Mouse (Mus musculus): Measurements from ENCODE around the gene Il18r1. TPM values are rescaled to one million over a fixed set of nuclear protein-coding genes. Genes with fewer than 3 reads are reported as not detected.

The Il18r1 gene
- total RNA-seq (2021), result not detected

- no peak for DNase-seq (ENCODE audit: extremely low spot score in 1 of 2, low spot score in 1 of 2)
These were observed at the start of gene Il18r1 for GRCm38 (mm10) chr1:40465477-40466430. Gene Il18r1, plus strand, starts transcription at chr1:40465552.

- no peak for DNase-seq (ENCODE audit: extremely low spot score in 1 of 2, low spot score in 1 of 2)
These were observed 48.3 kb upstream of the Il18r1 start for GRCm38 (mm10) chr1:40417034-40417433.

GRCm38 (mm10) chr1:40418512-40418911 lies 46.8 kb upstream of the Il18r1 start:
- no peak for DNase-seq (ENCODE audit: extremely low spot score in 1 of 2, low spot score in 1 of 2)

- no peak for DNase-seq (ENCODE audit: extremely low spot score in 1 of 2, low spot score in 1 of 2)
These were observed 41.5 kb upstream of the Il18r1 start for GRCm38 (mm10) chr1:40423892-40424291.

- no peak for DNase-seq (ENCODE audit: extremely low spot score in 1 of 2, low spot score in 1 of 2)
These were observed 38.1 kb upstream of the Il18r1 start for GRCm38 (mm10) chr1:40427270-40427669.

GRCm38 (mm10) chr1:40427901-40428300 lies 37.5 kb upstream of the Il18r1 start:
- DNase-seq (ENCODE audit: extremely low spot score in 1 of 2, low spot score in 1 of 2), result no peak

GRCm38 (mm10) chr1:40428910-40429675 lies 36.3 kb upstream of the Il18r1 start, which contains the start of gene Il1rl1:
Gene Il1rl1, plus strand, starts transcription at chr1:40429570.
- DNase-seq (ENCODE audit: extremely low spot score in 1 of 2, low spot score in 1 of 2), result no peak

GRCm38 (mm10) chr1:40430143-40430834 lies 35.1 kb upstream of the Il18r1 start:
- DNase-seq (ENCODE audit: extremely low spot score in 1 of 2, low spot score in 1 of 2), result no peak

- no peak for DNase-seq (ENCODE audit: extremely low spot score in 1 of 2, low spot score in 1 of 2)
These were observed 33.2 kb upstream of the Il18r1 start for GRCm38 (mm10) chr1:40432169-40432568.

GRCm38 (mm10) chr1:40435936-40436335 lies 29.4 kb upstream of the Il18r1 start:
- DNase-seq (ENCODE audit: extremely low spot score in 1 of 2, low spot score in 1 of 2), result no peak

- DNase-seq (ENCODE audit: extremely low spot score in 1 of 2, low spot score in 1 of 2), result no peak
These were observed 28.0 kb upstream of the Il18r1 start for GRCm38 (mm10) chr1:40437340-40437739.

GRCm38 (mm10) chr1:40439504-40439903 lies 25.8 kb upstream of the Il18r1 start:
- DNase-seq (ENCODE audit: extremely low spot score in 1 of 2, low spot score in 1 of 2), result no peak

- no peak for DNase-seq (ENCODE audit: extremely low spot score in 1 of 2, low spot score in 1 of 2)
These were observed 20.6 kb upstream of the Il18r1 start for GRCm38 (mm10) chr1:40444800-40445199.

GRCm38 (mm10) chr1:40467306-40467705 lies 2.0 kb downstream of the Il18r1 start:
- no peak for DNase-seq (ENCODE audit: extremely low spot score in 1 of 2, low spot score in 1 of 2)

- DNase-seq (ENCODE audit: extremely low spot score in 1 of 2, low spot score in 1 of 2), result no peak
These were observed 3.5 kb downstream of the Il18r1 start for GRCm38 (mm10) chr1:40468805-40469204.

GRCm38 (mm10) chr1:40469900-40470299 lies 4.5 kb downstream of the Il18r1 start:
- no peak for DNase-seq (ENCODE audit: extremely low spot score in 1 of 2, low spot score in 1 of 2)

- no peak for DNase-seq (ENCODE audit: extremely low spot score in 1 of 2, low spot score in 1 of 2)
These were observed 7.0 kb downstream of the Il18r1 start for GRCm38 (mm10) chr1:40472401-40472800.

- no peak for DNase-seq (ENCODE audit: extremely low spot score in 1 of 2, low spot score in 1 of 2)
These were observed 8.3 kb downstream of the Il18r1 start for GRCm38 (mm10) chr1:40473640-40474039.

- no peak for DNase-seq (ENCODE audit: extremely low spot score in 1 of 2, low spot score in 1 of 2)
These were observed 9.0 kb downstream of the Il18r1 start for GRCm38 (mm10) chr1:40474336-40474735.

- no peak for DNase-seq (ENCODE audit: extremely low spot score in 1 of 2, low spot score in 1 of 2)
These were observed 10.3 kb downstream of the Il18r1 start for GRCm38 (mm10) chr1:40475697-40476096.

- DNase-seq (ENCODE audit: extremely low spot score in 1 of 2, low spot score in 1 of 2), result no peak
These were observed 11.4 kb downstream of the Il18r1 start for GRCm38 (mm10) chr1:40476756-40477155.

Measured in layer of hippocampus, postnatal 25 days (tissue).